Mouse (Mus musculus): ENCODE data around the gene Hexa. TPM values are rescaled to one million over a fixed set of nuclear protein-coding genes. Genes with fewer than 3 reads are reported as not detected.

The Hexa gene
- total RNA-seq (2014; rRNA removed): 52.9 and 54.8 TPM in 2 replicates
- polyA plus RNA-seq (2015; fragmentation: Nextera tagmentation; extraction: Ambion mirVana): 52.7 and 53.1 TPM in 2 replicates

DNA sequence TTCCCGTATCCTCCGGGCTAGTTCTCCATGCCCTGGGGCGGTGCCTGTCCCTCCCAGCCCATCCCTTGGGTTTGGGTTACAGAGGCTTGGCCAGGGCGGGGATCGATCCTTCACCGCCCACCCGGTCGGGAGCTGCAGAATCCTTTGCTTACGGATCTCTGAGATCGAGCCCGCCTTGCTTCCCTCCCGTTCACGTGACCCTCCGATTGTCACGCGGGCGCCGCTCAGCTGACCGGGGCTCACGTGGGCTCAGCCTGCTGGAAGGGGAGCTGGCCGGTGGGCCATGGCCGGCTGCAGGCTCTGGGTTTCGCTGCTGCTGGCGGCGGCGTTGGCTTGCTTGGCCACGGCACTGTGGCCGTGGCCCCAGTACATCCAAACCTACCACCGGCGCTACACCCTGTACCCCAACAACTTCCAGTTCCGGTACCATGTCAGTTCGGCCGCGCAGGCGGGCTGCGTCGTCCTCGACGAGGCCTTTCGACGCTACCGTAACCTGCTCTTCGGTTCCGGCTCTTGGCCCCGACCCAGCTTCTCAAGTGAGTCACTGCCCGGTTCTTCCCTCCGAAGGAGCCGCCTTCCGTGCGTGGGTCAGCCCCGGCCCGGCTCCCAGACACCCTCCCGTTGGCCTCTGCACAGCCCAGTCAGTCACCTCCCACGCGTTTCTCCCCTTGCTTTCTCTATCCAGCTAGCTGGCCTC is at the start of gene Hexa, which contains the start of gene Tmem202:
Gene Hexa, plus strand, starts transcription at position 100 of the 697 bp plus-strand sequence.
Gene Tmem202, minus strand, starts transcription at position 407 of the 697 bp plus-strand sequence.
- TF ChIP-seq CTCF (IDR thresholded peaks at IDR 0.05; ENCODE audit: low read depth): no peak
- Histone ChIP-seq H3K4me3 (ENCODE audit: low read length) (peak within 1 kb of the TSS; percentile 68), H3K36me3 (ENCODE audit: insufficient read depth, low read length) (no peaks in the 10 kb centered on the region), H3K4me2 (ENCODE audit: low read depth, low read length) (peak within 1 kb of the TSS; percentile 91), H3K4me1 (ENCODE audit: insufficient read depth, low read length) (peaks cover 15% of the 10 kb centered on the region), H3K27me3 (ENCODE audit: insufficient read depth, low read length) (no peaks in the 10 kb centered on the region), H3K9ac (replicated peaks; ENCODE audit: low read length) (peak within 1 kb of the TSS; percentile 72), H3K9me3 (ENCODE audit: low read length) (no peaks in the 10 kb centered on the region), H3K27ac (peak within 1 kb of the TSS; percentile 71; the same call in 1 of the 2 replicates)
- DNase-seq (ENCODE audit: low spot score) (peak; percentile 94), ATAC-seq (peak; percentile 96)
- 2% methylated on average over 55 of the region's 55 CpGs for WGBS

DNA sequence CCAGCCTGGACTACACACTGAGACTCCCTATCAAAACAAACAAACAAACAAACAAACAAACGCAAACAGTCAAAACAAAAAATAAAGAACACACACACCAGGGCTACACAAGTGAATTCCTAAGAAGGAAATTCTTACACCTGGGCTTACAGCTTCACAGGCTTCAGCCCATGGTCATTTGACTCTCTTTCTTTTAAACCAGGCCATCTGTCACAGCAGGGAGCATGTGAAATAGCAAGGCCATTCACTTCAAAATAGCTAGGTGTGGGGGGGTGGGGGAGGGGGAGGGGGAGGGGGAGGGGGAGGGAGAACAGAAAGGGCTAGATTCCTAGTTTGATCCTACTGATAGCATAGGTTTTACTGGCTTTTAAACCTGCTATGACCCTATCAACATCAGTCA is 31.2 kb upstream of the Hexa start:
- ATAC-seq (no peak), DNase-seq (ENCODE audit: low spot score) (no peak)
- no peak for TF ChIP-seq CTCF (IDR thresholded peaks at IDR 0.05; ENCODE audit: low read depth)
- no peak overlapping the region for H3K9ac ChIP-seq (replicated peaks; ENCODE audit: low read length)
- H3K4me2 ChIP-seq (ENCODE audit: low read depth, low read length): no peak overlapping the region
- H3K36me3 ChIP-seq (ENCODE audit: insufficient read depth, low read length): no peaks in the 10 kb centered on the region
- no peaks in the 10 kb centered on the region for H3K9me3 ChIP-seq (ENCODE audit: low read length)
- H3K4me3 ChIP-seq (ENCODE audit: low read length): no peak overlapping the region
- H3K4me1 ChIP-seq (ENCODE audit: insufficient read depth, low read length): no peaks in the 10 kb centered on the region
- no peaks in the 10 kb centered on the region for H3K27me3 ChIP-seq (ENCODE audit: insufficient read depth, low read length)
- WGBS: 55% methylated on average over 1 of the region's 1 CpGs
- no peak overlapping the region for H3K27ac ChIP-seq

GRCm38 (mm10) chr9:59512381-59512780 is 27.0 kb upstream of the Hexa start:
- ATAC-seq (no peak), DNase-seq (ENCODE audit: low spot score) (no peak)
- 61% methylated on average over 4 of the region's 4 CpGs for WGBS
- no peaks in the 10 kb centered on the region for H3K4me1 ChIP-seq (ENCODE audit: insufficient read depth, low read length)
- H3K36me3 ChIP-seq (ENCODE audit: insufficient read depth, low read length): no peaks in the 10 kb centered on the region
- no peak overlapping the region for H3K9ac ChIP-seq (replicated peaks; ENCODE audit: low read length)
- no peak overlapping the region for H3K27ac ChIP-seq
- TF ChIP-seq CTCF (IDR thresholded peaks at IDR 0.05; ENCODE audit: low read depth): no peak
- H3K9me3 ChIP-seq (ENCODE audit: low read length): no peaks in the 10 kb centered on the region
- H3K4me2 ChIP-seq (ENCODE audit: low read depth, low read length): no peak overlapping the region
- no peaks in the 10 kb centered on the region for H3K27me3 ChIP-seq (ENCODE audit: insufficient read depth, low read length)
- no peak overlapping the region for H3K4me3 ChIP-seq (ENCODE audit: low read length)

DNA sequence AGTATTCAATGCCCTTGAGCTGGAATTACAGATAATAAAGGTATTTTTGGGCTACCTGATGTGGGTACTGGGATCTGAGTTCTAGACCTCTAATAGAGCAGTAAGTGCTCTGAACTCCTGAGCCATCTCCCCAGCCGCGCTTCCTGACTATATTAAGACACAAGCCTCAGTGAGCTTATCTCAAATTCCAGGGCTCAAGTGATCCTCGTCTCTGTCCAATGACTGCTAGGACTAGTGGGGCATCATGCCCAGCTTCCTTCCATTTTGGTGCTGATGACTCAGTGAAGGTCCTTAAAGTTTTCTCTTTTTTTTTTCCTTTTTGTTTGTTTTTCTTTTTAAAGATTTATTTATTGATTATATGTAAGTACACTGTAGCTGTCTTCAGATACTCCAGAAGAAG is 24.3 kb upstream of the Hexa start:
- Histone ChIP-seq H3K27me3 (ENCODE audit: insufficient read depth, low read length) (no peaks in the 10 kb centered on the region), H3K4me3 (ENCODE audit: low read length) (no peak overlapping the region), H3K27ac (no peak overlapping the region), H3K9me3 (ENCODE audit: low read length) (no peaks in the 10 kb centered on the region), H3K9ac (replicated peaks; ENCODE audit: low read length) (no peak overlapping the region), H3K4me1 (ENCODE audit: insufficient read depth, low read length) (no peaks in the 10 kb centered on the region), H3K4me2 (ENCODE audit: low read depth, low read length) (no peak overlapping the region), H3K36me3 (ENCODE audit: insufficient read depth, low read length) (no peaks in the 10 kb centered on the region)
- ATAC-seq (no peak), DNase-seq (ENCODE audit: low spot score) (no peak)
- no peak for TF ChIP-seq CTCF (IDR thresholded peaks at IDR 0.05; ENCODE audit: low read depth)
- WGBS: 81% methylated on average over 3 of the region's 3 CpGs

GRCm38 (mm10) chr9:59517127-59517526 is 22.2 kb upstream of the Hexa start:
- H3K27ac ChIP-seq: no peak overlapping the region
- peak; percentile 35 for TF ChIP-seq CTCF (IDR thresholded peaks at IDR 0.05; ENCODE audit: low read depth)
- H3K36me3 ChIP-seq (ENCODE audit: insufficient read depth, low read length): no peaks in the 10 kb centered on the region
- ATAC-seq (no peak), DNase-seq (ENCODE audit: low spot score) (no peak)
- no peak overlapping the region for H3K4me2 ChIP-seq (ENCODE audit: low read depth, low read length)
- H3K27me3 ChIP-seq (ENCODE audit: insufficient read depth, low read length): no peaks in the 10 kb centered on the region
- no peak overlapping the region for H3K4me3 ChIP-seq (ENCODE audit: low read length)
- H3K9ac ChIP-seq (replicated peaks; ENCODE audit: low read length): no peak overlapping the region
- H3K4me1 ChIP-seq (ENCODE audit: insufficient read depth, low read length): no peaks in the 10 kb centered on the region
- 52% methylated on average over 7 of the region's 7 CpGs for WGBS
- no peaks in the 10 kb centered on the region for H3K9me3 ChIP-seq (ENCODE audit: low read length)

DNA sequence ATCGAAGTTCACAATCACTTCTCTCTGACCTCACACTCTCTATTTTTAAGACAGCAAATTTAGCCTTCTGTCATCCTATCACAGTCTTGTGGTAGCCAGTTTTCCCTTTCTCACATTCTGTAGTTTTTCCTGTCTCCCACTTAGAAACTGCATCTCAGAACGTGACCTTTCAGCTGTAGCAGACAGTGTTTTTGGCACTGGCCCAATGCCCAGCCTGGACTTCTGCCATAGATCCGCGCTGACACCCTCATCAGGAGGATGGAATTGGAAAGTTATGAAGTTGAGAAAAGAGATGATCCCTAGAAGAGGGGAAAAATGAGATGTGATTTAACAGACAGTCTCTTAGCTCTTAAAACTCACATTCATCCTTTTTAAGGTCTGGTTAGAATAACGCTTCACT is 20.4 kb upstream of the Hexa start:
- H3K9ac ChIP-seq (replicated peaks; ENCODE audit: low read length): no peak overlapping the region
- H3K27ac ChIP-seq: no peak overlapping the region
- no peak for ATAC-seq
- H3K4me2 ChIP-seq (ENCODE audit: low read depth, low read length): no peak overlapping the region
- no peaks in the 10 kb centered on the region for H3K27me3 ChIP-seq (ENCODE audit: insufficient read depth, low read length)
- no peaks in the 10 kb centered on the region for H3K4me1 ChIP-seq (ENCODE audit: insufficient read depth, low read length)
- no peak overlapping the region for H3K4me3 ChIP-seq (ENCODE audit: low read length)
- WGBS: 62% methylated on average over 5 of the region's 5 CpGs
- H3K9me3 ChIP-seq (ENCODE audit: low read length): no peaks in the 10 kb centered on the region
- DNase-seq (ENCODE audit: low spot score): peak; percentile 31
- no peak for TF ChIP-seq CTCF (IDR thresholded peaks at IDR 0.05; ENCODE audit: low read depth)
- H3K36me3 ChIP-seq (ENCODE audit: insufficient read depth, low read length): no peaks in the 10 kb centered on the region

GRCm38 (mm10) chr9:59519396-59519795 is 19.9 kb upstream of the Hexa start:
- Histone ChIP-seq H3K9me3 (ENCODE audit: low read length) (no peaks in the 10 kb centered on the region), H3K4me3 (ENCODE audit: low read length) (no peak overlapping the region), H3K36me3 (ENCODE audit: insufficient read depth, low read length) (no peaks in the 10 kb centered on the region), H3K4me2 (ENCODE audit: low read depth, low read length) (no peak overlapping the region), H3K4me1 (ENCODE audit: insufficient read depth, low read length) (no peaks in the 10 kb centered on the region), H3K9ac (replicated peaks; ENCODE audit: low read length) (no peak overlapping the region), H3K27me3 (ENCODE audit: insufficient read depth, low read length) (no peaks in the 10 kb centered on the region), H3K27ac (no peak overlapping the region)
- ATAC-seq (no peak), DNase-seq (ENCODE audit: low spot score) (no peak)
- 85% methylated on average over 2 of the region's 2 CpGs for WGBS
- TF ChIP-seq CTCF (IDR thresholded peaks at IDR 0.05; ENCODE audit: low read depth): no peak

Measured in hindbrain, postnatal 0 days (tissue).